Mouse (Mus musculus): ENCODE data around the gene Chn2. TPM values are rescaled to one million over a fixed set of nuclear protein-coding genes. Genes with fewer than 3 reads are reported as not detected.

Gene Chn2
- polyA plus RNA-seq, 1 experiment from 2014 or later = 7.1 TPM

DNA sequence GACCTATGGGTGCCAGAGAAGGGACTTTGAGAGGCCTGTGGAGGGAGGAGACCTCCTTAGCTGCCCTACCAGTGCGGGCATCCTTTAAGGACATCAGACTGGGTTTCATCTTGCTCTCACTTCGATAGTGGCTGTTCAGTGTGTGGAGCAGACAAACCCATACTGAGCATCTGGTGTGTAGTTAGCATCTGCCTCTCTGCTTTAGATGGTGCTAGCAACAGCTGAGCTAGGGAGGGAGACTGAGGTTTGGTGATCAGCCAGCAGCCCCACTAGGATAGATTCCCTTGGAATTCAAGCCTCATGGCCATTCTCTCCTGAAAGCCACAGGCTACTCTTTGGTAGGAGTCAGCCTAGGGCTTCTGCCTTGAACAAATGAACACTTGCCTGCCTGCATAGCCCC, 117.7 kb downstream of the Chn2 start:
- Histone ChIP-seq H3K36me3 (ENCODE audit: control insufficient read depth, insufficient read depth, low read length) (no peaks in the 10 kb centered on the region), H3K4me1 (ENCODE audit: control insufficient read depth in 2 of 2, insufficient read depth in 2 of 2, low read length in 2 of 2) (no peaks in the 10 kb centered on the region), H3K4me3 (ENCODE audit: control insufficient read depth in 1 of 2, insufficient read depth in 1 of 2, low read depth in 1 of 2, low read length in 2 of 2) (no peak overlapping the region), H3K9ac (ENCODE audit: low read length) (no peak overlapping the region), H3K27me3 (ENCODE audit: control insufficient read depth, insufficient read depth, low read length) (no peaks in the 10 kb centered on the region), H3K27ac (replicated peaks in 1 of 2; ENCODE audit: control insufficient read depth in 1 of 2, insufficient read depth in 1 of 2, low read depth in 2 of 2, low read length in 2 of 2) (no peak overlapping the region), H3K4me2 (ENCODE audit: low read length) (no peak overlapping the region), H3K9me3 (ENCODE audit: control insufficient read depth, low read length) (no peaks in the 10 kb centered on the region)
- 81% methylated on average over 2 of the region's 2 CpGs for WGBS
- ATAC-seq (ENCODE audit: insufficient number of reproducible peaks, insufficient read depth, low FRiP score, low read depth) = no peak

DNA sequence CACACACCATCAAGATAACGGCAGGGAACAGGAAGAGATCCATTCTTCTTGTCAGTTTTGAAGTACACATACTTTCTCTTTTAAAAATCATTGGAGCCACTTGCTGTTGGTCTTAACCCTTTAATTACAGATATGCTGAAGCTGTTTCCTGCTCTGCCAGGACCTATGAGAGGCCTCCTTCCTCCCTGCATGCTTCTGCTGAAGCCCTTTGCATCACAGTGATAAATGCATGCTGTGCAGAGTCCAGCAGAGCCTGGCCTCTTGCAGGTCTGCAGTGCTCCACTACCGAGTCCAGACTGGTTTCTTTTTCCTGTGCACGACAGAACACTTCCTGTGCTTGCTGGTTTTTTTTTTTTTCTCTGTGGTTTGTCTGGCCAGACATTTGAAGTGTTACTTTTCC, 119.0 kb downstream of the Chn2 start:
- WGBS = 24% methylated on average over 3 of the region's 3 CpGs
- ATAC-seq (ENCODE audit: insufficient number of reproducible peaks, insufficient read depth, low FRiP score, low read depth) = no peak
- 0 out of 2 replicates have a peak overlapping the region, but pooled peaks have one; percentile 7 for H3K4me2 ChIP-seq (ENCODE audit: low read length)

DNA sequence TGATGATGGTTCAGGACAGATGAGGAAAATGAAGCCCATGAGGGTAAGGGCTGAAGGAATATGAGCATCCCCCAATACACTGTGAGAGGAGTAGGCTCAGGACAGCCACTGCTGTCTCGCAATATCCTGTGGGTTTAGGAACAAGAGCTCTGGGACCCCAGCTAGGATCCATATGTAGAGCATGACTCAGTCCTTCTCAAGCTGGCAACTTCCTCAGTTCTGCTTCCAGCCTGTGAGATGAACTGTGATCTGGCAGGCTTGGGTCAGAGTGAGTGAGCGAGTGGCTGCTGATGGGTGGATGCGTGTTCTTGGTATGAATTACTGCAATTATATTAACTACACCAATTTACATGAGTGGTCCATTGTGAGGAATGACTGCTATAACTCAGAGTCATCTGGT, 121.3 kb downstream of the Chn2 start:
- no peaks in the 10 kb centered on the region for H3K36me3 ChIP-seq (ENCODE audit: control insufficient read depth, insufficient read depth, low read length)
- no peaks in the 10 kb centered on the region for H3K4me1 ChIP-seq (ENCODE audit: control insufficient read depth in 2 of 2, insufficient read depth in 2 of 2, low read length in 2 of 2)
- 77% methylated on average over 3 of the region's 3 CpGs for WGBS
- H3K9ac ChIP-seq (ENCODE audit: low read length) = no peak overlapping the region
- H3K4me2 ChIP-seq (ENCODE audit: low read length) = no peak overlapping the region
- H3K27ac ChIP-seq (replicated peaks in 1 of 2; ENCODE audit: control insufficient read depth in 1 of 2, insufficient read depth in 1 of 2, low read depth in 2 of 2, low read length in 2 of 2) = no peak overlapping the region
- H3K9me3 ChIP-seq (ENCODE audit: control insufficient read depth, low read length) = no peaks in the 10 kb centered on the region
- H3K27me3 ChIP-seq (ENCODE audit: control insufficient read depth, insufficient read depth, low read length) = no peaks in the 10 kb centered on the region
- no peak for ATAC-seq (ENCODE audit: insufficient number of reproducible peaks, insufficient read depth, low FRiP score, low read depth)
- H3K4me3 ChIP-seq (ENCODE audit: control insufficient read depth in 1 of 2, insufficient read depth in 1 of 2, low read depth in 1 of 2, low read length in 2 of 2) = no peak overlapping the region

More for the DNA sequence above, 119.0 kb downstream of the Chn2 start:
- 0 out of 4 replicates have a peak overlapping the region, but pooled peaks of 1 of the 2 experiments have one; percentile 25 for H3K27ac ChIP-seq (replicated peaks in 1 of 2; ENCODE audit: control insufficient read depth in 1 of 2, insufficient read depth in 1 of 2, low read depth in 2 of 2, low read length in 2 of 2)
- no peak overlapping the region for H3K9ac ChIP-seq (ENCODE audit: low read length)
- H3K36me3 ChIP-seq (ENCODE audit: control insufficient read depth, insufficient read depth, low read length) = no peaks in the 10 kb centered on the region
- H3K4me1 ChIP-seq (ENCODE audit: control insufficient read depth in 2 of 2, insufficient read depth in 2 of 2, low read length in 2 of 2) = no peaks in the 10 kb centered on the region
- H3K4me3 ChIP-seq (ENCODE audit: control insufficient read depth in 1 of 2, insufficient read depth in 1 of 2, low read depth in 1 of 2, low read length in 2 of 2) = no peak overlapping the region
- H3K27me3 ChIP-seq (ENCODE audit: control insufficient read depth, insufficient read depth, low read length) = no peaks in the 10 kb centered on the region
- no peaks in the 10 kb centered on the region for H3K9me3 ChIP-seq (ENCODE audit: control insufficient read depth, low read length)

DNA sequence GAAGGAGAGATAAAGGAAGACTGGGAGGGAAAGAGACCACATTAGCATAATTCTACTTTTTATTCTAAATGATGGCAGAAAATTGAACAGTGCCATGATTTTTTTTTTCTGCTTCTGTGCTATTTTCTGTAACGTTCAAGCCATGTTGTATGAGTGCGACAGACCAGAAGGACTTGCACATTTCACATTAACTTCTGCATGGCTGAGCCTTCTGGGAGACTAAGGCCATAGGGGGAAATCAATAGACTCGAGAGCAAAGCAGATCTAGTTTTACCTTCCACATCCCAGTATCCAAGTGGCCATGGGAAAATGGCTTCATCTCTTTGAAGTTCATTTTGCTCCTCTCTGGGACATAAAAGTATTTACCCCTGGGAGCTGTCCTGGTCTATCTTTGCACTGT, 121.9 kb downstream of the Chn2 start:
- no peak for ATAC-seq (ENCODE audit: insufficient number of reproducible peaks, insufficient read depth, low FRiP score, low read depth)
- Histone ChIP-seq H3K4me2 (ENCODE audit: low read length) (no peak overlapping the region), H3K4me1 (ENCODE audit: control insufficient read depth in 2 of 2, insufficient read depth in 2 of 2, low read length in 2 of 2) (no peaks in the 10 kb centered on the region), H3K36me3 (ENCODE audit: control insufficient read depth, insufficient read depth, low read length) (no peaks in the 10 kb centered on the region), H3K9ac (ENCODE audit: low read length) (no peak overlapping the region), H3K27me3 (ENCODE audit: control insufficient read depth, insufficient read depth, low read length) (no peaks in the 10 kb centered on the region), H3K27ac (replicated peaks in 1 of 2; ENCODE audit: control insufficient read depth in 1 of 2, insufficient read depth in 1 of 2, low read depth in 2 of 2, low read length in 2 of 2) (no peak overlapping the region), H3K9me3 (ENCODE audit: control insufficient read depth, low read length) (no peaks in the 10 kb centered on the region), H3K4me3 (ENCODE audit: control insufficient read depth in 1 of 2, insufficient read depth in 1 of 2, low read depth in 1 of 2, low read length in 2 of 2) (no peak overlapping the region)
- WGBS = 84% methylated on average over 3 of the region's 3 CpGs

DNA sequence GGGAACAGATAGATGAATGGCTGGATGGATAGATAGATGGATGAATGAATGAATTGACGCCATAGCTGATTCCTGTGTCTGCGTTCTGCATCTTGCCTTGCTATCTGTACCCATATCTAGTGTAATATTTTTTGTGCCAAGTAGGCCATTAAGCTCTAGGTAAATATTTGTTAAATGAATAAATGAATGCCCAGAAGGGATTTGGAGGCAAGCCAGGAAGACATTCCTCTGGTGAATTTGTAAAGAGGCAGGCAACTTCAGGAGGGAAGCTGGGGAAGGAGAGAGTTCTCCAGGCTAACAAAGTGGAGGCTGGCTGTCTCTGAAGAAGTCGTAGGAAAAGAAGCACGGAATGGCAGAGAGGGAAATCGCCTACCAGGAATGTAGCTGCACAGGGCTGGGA, 123.0 kb downstream of the Chn2 start:
- Histone ChIP-seq H3K27ac (replicated peaks in 1 of 2; ENCODE audit: control insufficient read depth in 1 of 2, insufficient read depth in 1 of 2, low read depth in 2 of 2, low read length in 2 of 2) (no peak overlapping the region), H3K4me2 (ENCODE audit: low read length) (no peak overlapping the region), H3K9me3 (ENCODE audit: control insufficient read depth, low read length) (no peaks in the 10 kb centered on the region), H3K9ac (ENCODE audit: low read length) (no peak overlapping the region), H3K27me3 (ENCODE audit: control insufficient read depth, insufficient read depth, low read length) (no peaks in the 10 kb centered on the region; the same call in 1 of the 2 replicates), H3K4me1 (ENCODE audit: control insufficient read depth in 2 of 2, insufficient read depth in 2 of 2, low read length in 2 of 2) (no peaks in the 10 kb centered on the region), H3K4me3 (ENCODE audit: control insufficient read depth in 1 of 2, insufficient read depth in 1 of 2, low read depth in 1 of 2, low read length in 2 of 2) (no peak overlapping the region), H3K36me3 (ENCODE audit: control insufficient read depth, insufficient read depth, low read length) (no peaks in the 10 kb centered on the region)
- ATAC-seq (ENCODE audit: insufficient number of reproducible peaks, insufficient read depth, low FRiP score, low read depth) = no peak
- 63% methylated on average over 5 of the region's 5 CpGs for whole genome bisulfite sequencing

DNA sequence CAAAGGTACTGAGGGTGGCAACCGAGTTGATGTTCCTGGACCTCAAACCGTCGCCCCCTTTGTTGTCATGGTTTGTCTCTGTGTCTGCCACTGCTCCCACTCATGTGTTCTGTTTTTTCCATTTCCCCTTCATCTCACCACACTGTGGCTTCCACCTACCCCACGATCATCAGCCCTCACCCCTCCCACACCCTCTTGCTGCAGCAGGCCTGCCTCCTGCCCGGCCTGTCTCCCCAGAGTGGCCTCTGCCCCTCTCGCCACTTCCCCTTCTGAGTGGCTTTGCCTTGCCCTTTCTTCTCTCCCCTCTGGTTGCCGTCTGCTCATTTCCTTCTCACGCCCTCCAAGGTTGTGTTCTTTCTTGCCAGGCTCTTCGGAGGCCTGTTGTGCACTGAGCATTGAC, 123.4 kb downstream of the Chn2 start:
- H3K4me2 ChIP-seq (ENCODE audit: low read length) = no peak overlapping the region
- no peaks in the 10 kb centered on the region for H3K36me3 ChIP-seq (ENCODE audit: control insufficient read depth, insufficient read depth, low read length)
- no peak overlapping the region for H3K4me3 ChIP-seq (ENCODE audit: control insufficient read depth in 1 of 2, insufficient read depth in 1 of 2, low read depth in 1 of 2, low read length in 2 of 2)
- ATAC-seq (ENCODE audit: insufficient number of reproducible peaks, insufficient read depth, low FRiP score, low read depth) = no peak
- H3K27me3 ChIP-seq (ENCODE audit: control insufficient read depth, insufficient read depth, low read length) = no peaks in the 10 kb centered on the region; the same call in 1 of the 2 replicates
- no peak overlapping the region for H3K27ac ChIP-seq (replicated peaks in 1 of 2; ENCODE audit: control insufficient read depth in 1 of 2, insufficient read depth in 1 of 2, low read depth in 2 of 2, low read length in 2 of 2)
- WGBS = 69% methylated on average over 9 of the region's 9 CpGs
- H3K9me3 ChIP-seq (ENCODE audit: control insufficient read depth, low read length) = no peaks in the 10 kb centered on the region
- no peaks in the 10 kb centered on the region for H3K4me1 ChIP-seq (ENCODE audit: control insufficient read depth in 2 of 2, insufficient read depth in 2 of 2, low read length in 2 of 2)
- no peak overlapping the region for H3K9ac ChIP-seq (ENCODE audit: low read length)

DNA sequence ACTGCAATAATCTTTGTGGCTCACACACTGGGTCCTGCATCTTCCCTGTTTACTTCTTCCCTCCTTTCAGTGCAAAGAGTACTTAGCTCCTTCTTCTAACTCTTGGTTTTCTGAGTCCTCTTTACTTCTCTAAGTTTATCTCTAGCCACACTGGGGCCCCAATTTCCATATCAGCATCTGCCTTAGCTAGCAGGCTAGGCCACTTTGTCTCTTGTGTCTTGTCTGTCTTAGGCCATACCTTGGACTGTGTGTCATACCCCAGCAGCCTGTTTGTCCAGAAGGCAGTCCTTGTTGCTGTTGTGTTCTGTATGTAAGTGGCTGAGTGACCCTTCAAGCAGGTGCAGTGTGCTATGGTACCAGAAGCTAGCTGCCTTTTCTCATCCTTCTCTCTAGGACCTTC, 124.3 kb downstream of the Chn2 start:
- no peak overlapping the region for H3K4me3 ChIP-seq (ENCODE audit: control insufficient read depth in 1 of 2, insufficient read depth in 1 of 2, low read depth in 1 of 2, low read length in 2 of 2)
- no peak overlapping the region for H3K4me2 ChIP-seq (ENCODE audit: low read length)
- ATAC-seq (ENCODE audit: insufficient number of reproducible peaks, insufficient read depth, low FRiP score, low read depth) = no peak
- no peak overlapping the region for H3K9ac ChIP-seq (ENCODE audit: low read length)
- no peaks in the 10 kb centered on the region for H3K9me3 ChIP-seq (ENCODE audit: control insufficient read depth, low read length)
- H3K27me3 ChIP-seq (ENCODE audit: control insufficient read depth, insufficient read depth, low read length) = no peaks in the 10 kb centered on the region; the same call in 1 of the 2 replicates
- H3K4me1 ChIP-seq (ENCODE audit: control insufficient read depth in 2 of 2, insufficient read depth in 2 of 2, low read length in 2 of 2) = no peaks in the 10 kb centered on the region
- no peak overlapping the region for H3K27ac ChIP-seq (replicated peaks in 1 of 2; ENCODE audit: control insufficient read depth in 1 of 2, insufficient read depth in 1 of 2, low read depth in 2 of 2, low read length in 2 of 2)
- H3K36me3 ChIP-seq (ENCODE audit: control insufficient read depth, insufficient read depth, low read length) = no peaks in the 10 kb centered on the region

DNA sequence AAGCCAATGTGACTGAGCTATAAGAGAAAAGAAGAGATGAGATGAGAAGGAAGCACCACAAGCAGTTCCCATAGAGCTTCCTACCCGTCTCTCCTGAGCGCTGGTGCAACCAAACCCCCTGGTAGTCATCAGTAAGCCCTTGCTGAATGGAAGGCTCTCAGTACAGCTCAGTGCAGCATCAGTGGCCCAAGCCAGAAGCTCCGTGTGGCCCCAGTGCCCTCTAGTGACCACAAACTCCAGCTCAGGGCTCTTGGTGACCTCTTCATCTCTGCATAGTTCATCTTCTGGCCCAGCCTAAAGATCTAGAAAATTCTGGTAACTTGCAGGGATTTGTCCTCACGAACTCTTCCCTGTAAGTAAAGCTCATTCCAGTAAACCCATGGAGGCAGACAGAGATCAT, 125.4 kb downstream of the Chn2 start:
- no peak overlapping the region for H3K4me3 ChIP-seq (ENCODE audit: control insufficient read depth in 1 of 2, insufficient read depth in 1 of 2, low read depth in 1 of 2, low read length in 2 of 2)
- H3K36me3 ChIP-seq (ENCODE audit: control insufficient read depth, insufficient read depth, low read length) = no peaks in the 10 kb centered on the region
- no peaks in the 10 kb centered on the region; the same call in 1 of the 2 replicates for H3K27me3 ChIP-seq (ENCODE audit: control insufficient read depth, insufficient read depth, low read length)
- H3K9me3 ChIP-seq (ENCODE audit: control insufficient read depth, low read length) = no peaks in the 10 kb centered on the region
- H3K27ac ChIP-seq (replicated peaks in 1 of 2; ENCODE audit: control insufficient read depth in 1 of 2, insufficient read depth in 1 of 2, low read depth in 2 of 2, low read length in 2 of 2) = no peak overlapping the region
- WGBS = 25% methylated on average over 4 of the region's 4 CpGs
- no peak for ATAC-seq (ENCODE audit: insufficient number of reproducible peaks, insufficient read depth, low FRiP score, low read depth)
- H3K9ac ChIP-seq (ENCODE audit: low read length) = no peak overlapping the region
- H3K4me2 ChIP-seq (ENCODE audit: low read length) = no peak overlapping the region
- H3K4me1 ChIP-seq (ENCODE audit: control insufficient read depth in 2 of 2, insufficient read depth in 2 of 2, low read length in 2 of 2) = no peaks in the 10 kb centered on the region

All from heart, embryonic 14.5 days (tissue).